Mouse (Mus musculus): ENCODE data around the gene Olfr418. TPM values are rescaled to one million over a fixed set of nuclear protein-coding genes. Genes with fewer than 3 reads are reported as not detected.

Olfr418 gene
- polyA plus RNA-seq, 1 experiment from 2014 or later = not detected

Other genes starting within 250 kb of the Olfr418 start
- not detected in 2 replicates for gene Olfr1408, start 128.6 kb upstream of the Olfr418 start, polyA plus RNA-seq (2016; fragmentation: Nextera tagmentation; extraction: Ambion mirVana)
- 0.05 TPM in 1 of 2 replicates, not detected in the other for gene Olfr1406, start 75.4 kb upstream of the Olfr418 start, polyA plus RNA-seq (2016; fragmentation: Nextera tagmentation; extraction: Ambion mirVana)
- gene Olfr218, start 68.2 kb upstream of the Olfr418 start, polyA plus RNA-seq (2016; fragmentation: Nextera tagmentation; extraction: Ambion mirVana) = not detected in 2 replicates
- gene Olfr1404, start 53.6 kb upstream of the Olfr418 start, polyA plus RNA-seq (2016; fragmentation: Nextera tagmentation; extraction: Ambion mirVana) = not detected in 2 replicates
- not detected in 2 replicates for gene Fcer1a, start 38.8 kb upstream of the Olfr418 start, polyA plus RNA-seq (2016; fragmentation: Nextera tagmentation; extraction: Ambion mirVana)
- gene Mptx2, start 11.8 kb downstream of the Olfr418 start, polyA plus RNA-seq (2016; fragmentation: Nextera tagmentation; extraction: Ambion mirVana) = not detected in 2 replicates
- gene Ackr1, start 67.7 kb downstream of the Olfr418 start, polyA plus RNA-seq (2016; fragmentation: Nextera tagmentation; extraction: Ambion mirVana) = 1.8 and 3.1 TPM in 2 replicates
- 2.4 and 4.0 TPM in 2 replicates for gene Aim2, start 84.9 kb downstream of the Olfr418 start, polyA plus RNA-seq (2016; fragmentation: Nextera tagmentation; extraction: Ambion mirVana)
- gene Cadm3, start 101.7 kb downstream of the Olfr418 start, polyA plus RNA-seq (2016; fragmentation: Nextera tagmentation; extraction: Ambion mirVana) = 3.3 and 5.2 TPM in 2 replicates
- gene Ifi206, start 225.0 kb downstream of the Olfr418 start, polyA plus RNA-seq (2016; fragmentation: Nextera tagmentation; extraction: Ambion mirVana) = not detected in 2 replicates

Data from embryonic facial prominence, embryonic 12.5 days (tissue).